Mouse (Mus musculus): ENCODE data around the gene Lgals3bp. TPM values are rescaled to one million over a fixed set of nuclear protein-coding genes. Genes with fewer than 3 reads are reported as not detected.

The Lgals3bp gene
- polyA plus RNA-seq, 1 experiment, result 6.1 TPM

- H3K4me3 ChIP-seq (ENCODE audit: low read depth, low read length), result no peak overlapping the region
- H3K9ac ChIP-seq (ENCODE audit: low read depth, poor library complexity, severe bottlenecking), result no peak overlapping the region
- no peaks in the 10 kb centered on the region for H3K9me3 ChIP-seq (replicated peaks; ENCODE audit: control insufficient read depth, insufficient read depth, low read length, poor library complexity, severe bottlenecking)
- no peaks in the 10 kb centered on the region for H3K4me1 ChIP-seq (ENCODE audit: control insufficient read depth, insufficient read depth, low read length)
- H3K27me3 ChIP-seq (ENCODE audit: control insufficient read depth, insufficient read depth, low read length, poor library complexity, severe bottlenecking), result no peaks in the 10 kb centered on the region
- TF ChIP-seq POLR2A (IDR thresholded peaks at IDR 0.05; ENCODE audit: insufficient read depth, low read length) (no peak), EP300 (IDR thresholded peaks at IDR 0.05; ENCODE audit: insufficient read depth, low read depth, low read length) (no peak), CTCF (IDR thresholded peaks at IDR 0.05; ENCODE audit: low read depth, low read length) (no peak)
- H3K27ac ChIP-seq (ENCODE audit: insufficient read depth, low read length), result no peak overlapping the region
- H3K36me3 ChIP-seq (ENCODE audit: control insufficient read depth, insufficient read depth, low read length, poor library complexity, severe bottlenecking), result no peaks in the 10 kb centered on the region
These were observed 26.4 kb downstream of the Lgals3bp start for GRCm38 (mm10) chr11:118375461-118375860.

- Histone ChIP-seq H3K36me3 (ENCODE audit: control insufficient read depth, insufficient read depth, low read length, poor library complexity, severe bottlenecking) (no peaks in the 10 kb centered on the region), H3K27me3 (ENCODE audit: control insufficient read depth, insufficient read depth, low read length, poor library complexity, severe bottlenecking) (no peaks in the 10 kb centered on the region), H3K9ac (ENCODE audit: low read depth, poor library complexity, severe bottlenecking) (no peak overlapping the region), H3K9me3 (replicated peaks; ENCODE audit: control insufficient read depth, insufficient read depth, low read length, poor library complexity, severe bottlenecking) (no peaks in the 10 kb centered on the region), H3K4me3 (ENCODE audit: low read depth, low read length) (no peak overlapping the region), H3K4me1 (ENCODE audit: control insufficient read depth, insufficient read depth, low read length) (no peaks in the 10 kb centered on the region), H3K27ac (ENCODE audit: insufficient read depth, low read length) (no peak overlapping the region)
- TF ChIP-seq CTCF (IDR thresholded peaks at IDR 0.05; ENCODE audit: low read depth, low read length) (peak; percentile 1), EP300 (IDR thresholded peaks at IDR 0.05; ENCODE audit: insufficient read depth, low read depth, low read length) (no peak), POLR2A (IDR thresholded peaks at IDR 0.05; ENCODE audit: insufficient read depth, low read length) (no peak)
These were observed 26.9 kb downstream of the Lgals3bp start for GRCm38 (mm10) chr11:118375006-118375405.

GRCm38 (mm10) chr11:118374506-118374905 lies 27.4 kb downstream of the Lgals3bp start:
- Histone ChIP-seq H3K36me3 (ENCODE audit: control insufficient read depth, insufficient read depth, low read length, poor library complexity, severe bottlenecking) (no peaks in the 10 kb centered on the region), H3K9ac (ENCODE audit: low read depth, poor library complexity, severe bottlenecking) (no peak overlapping the region), H3K4me1 (ENCODE audit: control insufficient read depth, insufficient read depth, low read length) (no peaks in the 10 kb centered on the region), H3K9me3 (replicated peaks; ENCODE audit: control insufficient read depth, insufficient read depth, low read length, poor library complexity, severe bottlenecking) (no peaks in the 10 kb centered on the region), H3K27me3 (ENCODE audit: control insufficient read depth, insufficient read depth, low read length, poor library complexity, severe bottlenecking) (no peaks in the 10 kb centered on the region), H3K4me3 (ENCODE audit: low read depth, low read length) (no peak overlapping the region), H3K27ac (ENCODE audit: insufficient read depth, low read length) (no peak overlapping the region)
- TF ChIP-seq POLR2A (IDR thresholded peaks at IDR 0.05; ENCODE audit: insufficient read depth, low read length), result no peak
- no peak for TF ChIP-seq EP300 (IDR thresholded peaks at IDR 0.05; ENCODE audit: insufficient read depth, low read depth, low read length)
- TF ChIP-seq CTCF (IDR thresholded peaks at IDR 0.05; ENCODE audit: low read depth, low read length), result no peak

DNA sequence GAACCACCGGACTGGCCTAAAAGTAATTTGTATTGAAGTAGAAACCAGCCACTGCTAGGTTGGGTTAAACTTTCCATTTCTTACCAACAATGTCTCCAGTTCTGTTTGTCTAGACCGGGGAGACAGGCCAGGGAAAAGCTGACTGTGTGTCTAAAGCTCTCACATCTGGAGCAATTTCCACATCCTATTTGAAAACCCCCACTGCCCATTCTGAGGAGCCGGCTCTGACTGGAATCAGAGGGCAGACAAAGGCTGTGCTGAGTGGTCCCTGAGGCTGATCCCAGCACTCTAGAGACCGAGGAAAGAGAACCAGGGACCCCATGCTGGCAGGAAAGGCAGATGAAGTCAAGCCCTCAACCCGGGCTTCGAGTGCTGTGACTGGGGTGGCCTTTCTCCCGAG lies 29.3 kb downstream of the Lgals3bp start:
- TF ChIP-seq CTCF (IDR thresholded peaks at IDR 0.05; ENCODE audit: low read depth, low read length), result no peak
- H3K36me3 ChIP-seq (ENCODE audit: control insufficient read depth, insufficient read depth, low read length, poor library complexity, severe bottlenecking), result no peaks in the 10 kb centered on the region
- no peaks in the 10 kb centered on the region for H3K9me3 ChIP-seq (replicated peaks; ENCODE audit: control insufficient read depth, insufficient read depth, low read length, poor library complexity, severe bottlenecking)
- no peaks in the 10 kb centered on the region for H3K27me3 ChIP-seq (ENCODE audit: control insufficient read depth, insufficient read depth, low read length, poor library complexity, severe bottlenecking)
- no peaks in the 10 kb centered on the region for H3K4me1 ChIP-seq (ENCODE audit: control insufficient read depth, insufficient read depth, low read length)
- no peak overlapping the region for H3K4me3 ChIP-seq (ENCODE audit: low read depth, low read length)
- H3K9ac ChIP-seq (ENCODE audit: low read depth, poor library complexity, severe bottlenecking), result no peak overlapping the region
- H3K27ac ChIP-seq (ENCODE audit: insufficient read depth, low read length), result no peak overlapping the region

DNA sequence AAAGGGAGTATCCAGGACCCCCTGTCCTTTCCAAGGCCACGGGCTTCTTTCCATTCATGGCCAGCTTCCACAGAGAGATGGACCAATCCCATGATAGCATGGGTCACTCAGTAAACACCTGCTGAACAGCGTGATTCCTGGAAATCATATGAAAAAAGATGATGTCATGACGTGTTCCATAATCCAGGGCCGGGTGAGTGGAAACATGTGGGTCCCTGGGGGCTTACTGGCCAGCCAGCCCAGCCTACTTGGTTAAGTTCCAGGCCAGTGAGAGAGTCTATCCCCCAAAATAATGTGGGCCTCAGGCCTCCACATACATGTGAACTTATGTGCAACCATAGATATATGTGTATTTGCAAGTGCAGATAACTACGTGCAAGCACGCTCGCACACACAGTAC lies 30.0 kb downstream of the Lgals3bp start:
- Histone ChIP-seq H3K27ac (ENCODE audit: insufficient read depth, low read length) (no peak overlapping the region), H3K27me3 (ENCODE audit: control insufficient read depth, insufficient read depth, low read length, poor library complexity, severe bottlenecking) (no peaks in the 10 kb centered on the region), H3K36me3 (ENCODE audit: control insufficient read depth, insufficient read depth, low read length, poor library complexity, severe bottlenecking) (no peaks in the 10 kb centered on the region), H3K9me3 (replicated peaks; ENCODE audit: control insufficient read depth, insufficient read depth, low read length, poor library complexity, severe bottlenecking) (no peaks in the 10 kb centered on the region), H3K9ac (ENCODE audit: low read depth, poor library complexity, severe bottlenecking) (no peak overlapping the region), H3K4me3 (ENCODE audit: low read depth, low read length) (no peak overlapping the region), H3K4me1 (ENCODE audit: control insufficient read depth, insufficient read depth, low read length) (no peaks in the 10 kb centered on the region)
- TF ChIP-seq CTCF (IDR thresholded peaks at IDR 0.05; ENCODE audit: low read depth, low read length) (no peak), POLR2A (IDR thresholded peaks at IDR 0.05; ENCODE audit: insufficient read depth, low read length) (no peak), EP300 (IDR thresholded peaks at IDR 0.05; ENCODE audit: insufficient read depth, low read depth, low read length) (no peak)

GRCm38 (mm10) chr11:118369657-118370056 lies 32.2 kb downstream of the Lgals3bp start:
- Histone ChIP-seq H3K9ac (ENCODE audit: low read depth, poor library complexity, severe bottlenecking) (no peak overlapping the region), H3K9me3 (replicated peaks; ENCODE audit: control insufficient read depth, insufficient read depth, low read length, poor library complexity, severe bottlenecking) (no peaks in the 10 kb centered on the region), H3K4me3 (ENCODE audit: low read depth, low read length) (no peak overlapping the region), H3K4me1 (ENCODE audit: control insufficient read depth, insufficient read depth, low read length) (no peaks in the 10 kb centered on the region), H3K27ac (ENCODE audit: insufficient read depth, low read length) (no peak overlapping the region), H3K27me3 (ENCODE audit: control insufficient read depth, insufficient read depth, low read length, poor library complexity, severe bottlenecking) (no peaks in the 10 kb centered on the region), H3K36me3 (ENCODE audit: control insufficient read depth, insufficient read depth, low read length, poor library complexity, severe bottlenecking) (no peaks in the 10 kb centered on the region)
- TF ChIP-seq POLR2A (IDR thresholded peaks at IDR 0.05; ENCODE audit: insufficient read depth, low read length), result no peak
- no peak for TF ChIP-seq EP300 (IDR thresholded peaks at IDR 0.05; ENCODE audit: insufficient read depth, low read depth, low read length)
- no peak for TF ChIP-seq CTCF (IDR thresholded peaks at IDR 0.05; ENCODE audit: low read depth, low read length)

All from ES-Bruce4 (cell line).